Mouse (Mus musculus) heart, adult 2 months (tissue): ENCODE results near the gene Tmem41a.

Experiments
- CTCF ChIP-seq: fragments of 200-600 bp; IDR thresholded peaks from 2 replicates; pipeline ENCODE4 v1.8.1; 2022; ENCODE audit warnings: antibody characterized with exemption, mild to moderate bottlenecking, moderate library complexity
- POLR2A ChIP-seq: fragments of 200-500 bp; IDR thresholded peaks from 2 replicates; pipeline ENCODE4 v1.6.1; 2011; ENCODE audit warnings: mild to moderate bottlenecking, low read depth, low read length, control low read depth; ENCODE audit not compliant: insufficient read depth

DNA sequence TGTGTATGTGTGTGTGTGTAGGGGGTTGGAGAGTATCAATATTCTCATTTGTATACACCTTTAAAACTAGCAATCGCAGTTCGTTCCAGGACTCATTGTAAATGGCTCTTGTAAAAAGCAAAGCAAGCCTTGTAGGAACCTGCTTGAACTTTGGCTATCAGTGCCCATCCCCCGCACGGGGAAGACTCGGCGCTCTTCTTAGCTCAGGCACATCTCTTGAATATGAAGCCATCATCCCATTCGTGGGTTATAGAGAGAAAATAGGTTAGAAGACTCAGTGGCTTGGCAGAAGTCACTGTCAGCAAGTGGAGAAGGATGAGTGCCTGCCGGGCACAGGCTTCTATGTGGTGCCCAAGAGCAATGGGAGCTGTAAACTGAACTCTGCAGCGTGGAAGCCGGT is 42.7 kb downstream of the Tmem41a start:
- no peak for TF ChIP-seq POLR2A
- no peak for TF ChIP-seq CTCF
